24 mouse cellular contexts compared by ENCODE assay signal in the genomic region with DNA sequence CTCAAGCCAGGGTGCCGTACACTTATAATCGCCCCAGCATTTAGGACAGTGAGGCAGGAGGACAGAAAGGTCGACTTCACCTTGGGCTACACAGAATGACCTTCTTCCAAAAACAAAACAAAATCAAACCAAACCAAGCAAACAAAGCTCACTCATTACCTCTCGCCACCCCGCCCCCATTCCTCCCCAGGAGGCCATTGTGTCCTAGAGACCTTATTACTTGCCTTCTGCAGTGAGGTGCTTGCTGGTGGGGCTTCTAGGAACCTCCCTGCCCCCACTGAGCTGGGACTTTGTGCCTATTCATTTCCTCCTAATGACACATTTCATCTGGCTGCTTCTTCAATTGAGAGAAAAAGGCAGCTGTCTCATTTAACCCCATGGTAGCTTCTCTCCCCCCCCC. TPM values are rescaled to one million over a fixed set of nuclear protein-coding genes. Genes with fewer than 3 reads are reported as not detected.
A peak's percentile ranks its signal among the peaks of the same experiment; 100 is the strongest.
DNase-seq lines count a peak whose midpoint lies in the region; ATAC-seq lines count a peak whose summit lies in the region.
"Had no signal": no experiment of that assay in that cellular context is flagged by ENCODE, and none has a peak within 500 bp of the region (broad histone marks: within the 10 kb centered on the region; RNA-seq: fewer than 3 reads in every experiment).

No protein-coding gene starts in this region.

- H3K27me3 ChIP-seq in forebrain, embryonic 10.5 days (ENCODE audit: poor library complexity, severe bottlenecking), result no peaks in the 10 kb centered on the region
- no peaks in the 10 kb centered on the region for H3K27me3 ChIP-seq in forebrain, embryonic 14.5 days (replicated peaks; ENCODE audit: control insufficient read depth, insufficient read depth, low read length)
- H3K27me3 ChIP-seq in midbrain, embryonic 10.5 days (ENCODE audit: low read depth, poor library complexity, severe bottlenecking), result no peaks in the 10 kb centered on the region
- no peaks in the 10 kb centered on the region for H3K27me3 ChIP-seq in midbrain, embryonic 13.5 days
- H3K27me3 ChIP-seq: embryonic facial prominence, embryonic 13.5 days; forebrain, embryonic 13.5 days; hindbrain, embryonic 12.5 days had no signal

- no peak for DNase-seq in forebrain, embryonic 10.5 days (ENCODE audit: extremely low spot score, low spot score)
- DNase-seq in forebrain, embryonic 14.5 days (ENCODE audit: low spot score), result no peak
- DNase-seq in midbrain, embryonic 10.5 days (ENCODE audit: low spot score), result no peak
- DNase-seq in retina, embryonic 14.5 days (ENCODE audit: low spot score), result peak; percentile 12
- no peak for DNase-seq in ovary, adult 18-20 months (ENCODE audit: low spot score)
- no peak for DNase-seq in urinary bladder, postnatal 10 days (ENCODE audit: low spot score)
- DNase-seq: adrenal gland, postnatal 10 days; B cell, adult 2 months; cerebellum, adult 18-20 months; cerebellum, adult 9-11 months; cerebellum, postnatal 36 days; gastrocnemius, postnatal 10 days; heart, adult 18-20 months; heart, postnatal 10 days; heart, postnatal 4 days had no signal

- no peaks in the 10 kb centered on the region for H3K36me3 ChIP-seq in forebrain, embryonic 10.5 days (replicated peaks)
- no peaks in the 10 kb centered on the region for H3K36me3 ChIP-seq in forebrain, embryonic 14.5 days (ENCODE audit: control insufficient read depth, insufficient read depth, low read length)
- no peaks in the 10 kb centered on the region for H3K36me3 ChIP-seq in midbrain, embryonic 10.5 days
- no peaks in the 10 kb centered on the region for H3K36me3 ChIP-seq in midbrain, embryonic 13.5 days
- H3K36me3 ChIP-seq: embryonic facial prominence, embryonic 13.5 days; heart, embryonic 10.5 days; hindbrain, embryonic 12.5 days had no signal

- H3K9me3 ChIP-seq in forebrain, embryonic 10.5 days, result no peaks in the 10 kb centered on the region
- H3K9me3 ChIP-seq in forebrain, embryonic 14.5 days (replicated peaks; ENCODE audit: control insufficient read depth, low read length), result no peaks in the 10 kb centered on the region
- 0 out of 2 replicates have a peak, but pooled peaks cover 12% of the 10 kb centered on the region for H3K9me3 ChIP-seq in midbrain, embryonic 10.5 days (replicated peaks)
- H3K9me3 ChIP-seq in midbrain, embryonic 13.5 days, result no peaks in the 10 kb centered on the region
- H3K9me3 ChIP-seq: embryonic facial prominence, embryonic 13.5 days; forebrain, embryonic 13.5 days; heart, embryonic 10.5 days; hindbrain, embryonic 12.5 days had no signal

- H3K4me2 ChIP-seq in forebrain, embryonic 14.5 days (ENCODE audit: low read length), result no peak overlapping the region
- H3K4me2 ChIP-seq in midbrain, embryonic 13.5 days (replicated peaks), result no peak overlapping the region
- H3K4me2 ChIP-seq: embryonic facial prominence, embryonic 13.5 days; forebrain, embryonic 13.5 days; hindbrain, embryonic 12.5 days had no signal

- no peak overlapping the region for H3K4me3 ChIP-seq in forebrain, embryonic 10.5 days
- H3K4me3 ChIP-seq in forebrain, embryonic 14.5 days (ENCODE audit: low read depth, low read length), result no peak overlapping the region
- no peak overlapping the region for H3K4me3 ChIP-seq in midbrain, embryonic 10.5 days
- H3K4me3 ChIP-seq in midbrain, embryonic 13.5 days (replicated peaks), result no peak overlapping the region
- H3K4me3 ChIP-seq: embryonic facial prominence, embryonic 13.5 days; forebrain, embryonic 13.5 days; heart, embryonic 10.5 days; hindbrain, embryonic 12.5 days had no signal

- H3K27ac ChIP-seq in forebrain, embryonic 10.5 days, result peak overlapping the region; percentile 74
- no peak overlapping the region for H3K27ac ChIP-seq in forebrain, embryonic 14.5 days (ENCODE audit: low read depth, low read length)
- peak overlapping the region; percentile 9; the same call in 1 of the 2 replicates for H3K27ac ChIP-seq in midbrain, embryonic 10.5 days (replicated peaks)
- no peak overlapping the region for H3K27ac ChIP-seq in midbrain, embryonic 13.5 days
- H3K27ac ChIP-seq: embryonic facial prominence, embryonic 13.5 days; forebrain, embryonic 13.5 days; heart, embryonic 10.5 days; hindbrain, embryonic 12.5 days; hindbrain, postnatal 0 days had no signal

- 27% methylated on average over 5 of the region's 5 CpGs for WGBS in forebrain, embryonic 10.5 days
- WGBS in forebrain, embryonic 14.5 days, result 34% methylated on average over 5 of the region's 5 CpGs
- WGBS in midbrain, embryonic 10.5 days, result 33% methylated on average over 5 of the region's 5 CpGs
- 39% methylated on average over 5 of the region's 5 CpGs for WGBS in midbrain, embryonic 13.5 days

- peaks cover 25% of the 10 kb centered on the region for H3K4me1 ChIP-seq in forebrain, embryonic 10.5 days
- H3K4me1 ChIP-seq in forebrain, embryonic 14.5 days (ENCODE audit: control insufficient read depth, insufficient read depth, low read length), result no peaks in the 10 kb centered on the region
- H3K4me1 ChIP-seq in midbrain, embryonic 10.5 days, result peaks cover 17% of the 10 kb centered on the region
- H3K4me1 ChIP-seq in midbrain, embryonic 13.5 days (replicated peaks), result no peaks in the 10 kb centered on the region
- H3K4me1 ChIP-seq: embryonic facial prominence, embryonic 13.5 days; heart, embryonic 10.5 days; hindbrain, embryonic 12.5 days had no signal

- no peak for ATAC-seq in forebrain, embryonic 14.5 days
- no peak for ATAC-seq in midbrain, embryonic 13.5 days
- ATAC-seq: CD4-positive, CD25-positive, alpha-beta regulatory T cell, adult 4 months; forebrain, embryonic 13.5 days; hindbrain, postnatal 0 days had no signal

- H3K9ac ChIP-seq in forebrain, embryonic 14.5 days (ENCODE audit: low read length), result no peak overlapping the region
- H3K9ac ChIP-seq in midbrain, embryonic 13.5 days (replicated peaks), result no peak overlapping the region
- H3K9ac ChIP-seq: embryonic facial prominence, embryonic 13.5 days; forebrain, embryonic 13.5 days; hindbrain, embryonic 12.5 days had no signal

RNA-seq across cellular contexts. Expression of gene Glod5, which starts 9.7 kb away (rescaled TPM):
- polyA plus RNA-seq in forebrain, embryonic 10.5 days (2016; fragmentation: Nextera tagmentation; extraction: Ambion mirVana), result not detected in 2 replicates
- 0.46 TPM in 1 of 2 replicates, not detected in the other for polyA plus RNA-seq in forebrain, embryonic 14.5 days (2014; fragmentation: Nextera tagmentation; extraction: Ambion mirVana)
- 0.54 and 0.56 TPM in 2 replicates for polyA plus RNA-seq in midbrain, embryonic 10.5 days (2016; fragmentation: Nextera tagmentation; extraction: Ambion mirVana)
- 0.26 TPM in 1 of 2 replicates, not detected in the other for polyA plus RNA-seq in midbrain, embryonic 13.5 days (2015; fragmentation: Nextera tagmentation; extraction: Ambion mirVana)
- polyA plus RNA-seq: CD4-positive, CD25-positive, alpha-beta regulatory T cell, adult 4 months; embryonic facial prominence, embryonic 13.5 days; forebrain, embryonic 13.5 days; heart, embryonic 10.5 days; heart, embryonic 14.5 days; hindbrain, embryonic 12.5 days; intestine, embryonic 14.5 days had no signal

RNA-seq across cellular contexts. Expression of gene Gata1, which starts 30.7 kb away (rescaled TPM):
- 6.6 and 8.0 TPM in 2 replicates for polyA plus RNA-seq in forebrain, embryonic 10.5 days (2016; fragmentation: Nextera tagmentation; extraction: Ambion mirVana)
- polyA plus RNA-seq in forebrain, embryonic 14.5 days (2014; fragmentation: Nextera tagmentation; extraction: Ambion mirVana), result 0.11 and 0.19 TPM in 2 replicates
- 5.4 and 7.8 TPM in 2 replicates for polyA plus RNA-seq in midbrain, embryonic 10.5 days (2016; fragmentation: Nextera tagmentation; extraction: Ambion mirVana)
- polyA plus RNA-seq in midbrain, embryonic 13.5 days (2015; fragmentation: Nextera tagmentation; extraction: Ambion mirVana), result 0.24 and 0.31 TPM in 2 replicates
- polyA plus RNA-seq: hindbrain, postnatal 0 days had no signal

Comparison
In these comparisons a context has a peak if more than half of its experiments do, and no peak if none do; other contexts are left out.
1. H3K27ac ChIP-seq: peak in forebrain, embryonic 10.5 days (single experiment) and midbrain, embryonic 10.5 days (single experiment); none in forebrain, embryonic 14.5 days (single experiment) and midbrain, embryonic 13.5 days (single experiment).